Mouse (Mus musculus) midbrain, postnatal 0 days (tissue): ENCODE measurements at regions not wholly inside any gene's neighbourhood (a gene's known extent, or its start where the extent isn't known, plus 50 kb on each side); places are given as distances from the start of the nearest gene placed in this dataset.

Source experiments
- ATAC-seq: fragments of 200-750 bp; cut with Nextera tagmentation; 2 replicates; pipeline ENCODE4 v1.8.0; 2017; ENCODE audit warnings: moderate number of reproducible peaks, mild to moderate bottlenecking, moderate TSS enrichment, moderate library complexity; ENCODE audit not compliant: low FRiP score
- DNase-seq: peaks from one replicate; pipeline ENCODE4 v3.0.0-alpha.2; 2015; ENCODE audit warnings: low spot score
- H3K27ac ChIP-seq: fragments of 300-500 bp; sonication (generic); 2 replicates; pipeline ENCODE4 v1.5.1; 2014; ENCODE audit warnings: low read depth, mild to moderate bottlenecking, low read length, mixed read lengths
- H3K27me3 ChIP-seq: fragments of 300-500 bp; sonication (generic); 2 replicates; pipeline ENCODE4 v1.6.1; 2014; ENCODE audit warnings: low read length, control low read depth, mixed read lengths; ENCODE audit not compliant: insufficient read depth
- H3K36me3 ChIP-seq: fragments of 300-500 bp; sonication (generic); 2 replicates; pipeline ENCODE4 v1.6.1; 2014; ENCODE audit warnings: low read length, control low read depth, mixed read lengths; ENCODE audit not compliant: insufficient read depth
- H3K4me1 ChIP-seq: fragments of 300-500 bp; sonication (generic); 2 replicates; pipeline ENCODE4 v1.6.1; 2014; ENCODE audit warnings: mild to moderate bottlenecking, control low read depth, antibody characterized with exemption, low read length, mixed read lengths; ENCODE audit not compliant: insufficient read depth
- H3K4me2 ChIP-seq: fragments of 300-500 bp; sonication (generic); 2 replicates; pipeline ENCODE4 v1.6.1; 2014; ENCODE audit warnings: low read depth, mild to moderate bottlenecking, low read length, mixed read lengths; ENCODE audit not compliant: poor library complexity, severe bottlenecking
- H3K4me3 ChIP-seq: fragments of 300-500 bp; sonication (generic); 2 replicates; pipeline ENCODE4 v1.5.1; 2014; ENCODE audit warnings: low read depth, mild to moderate bottlenecking, low read length, moderate library complexity
- H3K9ac ChIP-seq: fragments of 300-500 bp; sonication (generic); replicated peaks from 2 replicates; pipeline ENCODE4 v1.6.1; 2014; ENCODE audit warnings: mild to moderate bottlenecking, low read length, moderate library complexity, mixed read lengths; ENCODE audit not compliant: poor library complexity, severe bottlenecking
- H3K9me3 ChIP-seq: fragments of 300-500 bp; sonication (generic); 2 replicates; pipeline ENCODE4 v1.6.1; 2016; ENCODE audit warnings: low read length, control low read depth
- CTCF ChIP-seq: IDR thresholded peaks from 2 replicates; pipeline ENCODE4 v1.5.1; 2016; ENCODE audit warnings: antibody characterized with exemption, mild to moderate bottlenecking
- WGBS: fragments of 180-500 bp; shearing (Covaris S2); extraction: QIAGEN DNeasy Blood & Tissue Kit; methylation state at CpG from one replicate; pipeline ENCODE4 v1.1.7; 2014; 5-methylcytosine and 5-hydroxymethylcytosine counted together

GRCm38 (mm10) chr14:102925769-102926443 is 56.5 kb downstream of the Kctd12 start:
- H3K9ac ChIP-seq: no peak overlapping the region
- no peak overlapping the region for H3K4me3 ChIP-seq
- TF ChIP-seq CTCF: no peak
- H3K27me3 ChIP-seq: no peaks in the 10 kb centered on the region
- no peak overlapping the region for H3K4me2 ChIP-seq
- ATAC-seq: peak; percentile 69
- H3K9me3 ChIP-seq: no peaks in the 10 kb centered on the region
- no peaks in the 10 kb centered on the region for H3K4me1 ChIP-seq
- H3K36me3 ChIP-seq: no peaks in the 10 kb centered on the region
- DNase-seq: peak; percentile 72
- H3K27ac ChIP-seq: no peak overlapping the region
- WGBS: 80% methylated on average over 6 of the region's 6 CpGs

DNA sequence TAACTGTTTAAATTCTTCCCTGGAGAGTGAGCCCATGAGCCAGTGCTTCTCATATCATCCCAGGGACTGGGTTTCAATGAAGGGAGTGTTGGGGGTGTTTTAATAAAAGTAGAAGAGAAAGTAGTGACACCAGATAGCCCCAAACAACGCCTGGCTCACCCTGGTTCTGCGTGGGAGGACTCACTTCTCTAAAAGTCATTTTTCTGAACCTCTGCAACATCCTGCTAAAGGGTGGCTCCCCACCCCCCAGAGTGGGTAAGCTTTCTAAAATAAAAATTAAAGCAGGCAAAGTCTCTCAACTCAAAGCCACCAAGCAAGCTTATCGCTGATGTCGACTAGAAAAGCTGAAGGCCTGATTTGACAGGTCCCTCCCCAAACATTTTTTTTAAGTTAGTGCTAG is 57.8 kb downstream of the Kctd12 start:
- Histone ChIP-seq H3K27ac (no peak overlapping the region), H3K27me3 (no peaks in the 10 kb centered on the region), H3K9me3 (no peaks in the 10 kb centered on the region), H3K36me3 (no peaks in the 10 kb centered on the region), H3K4me1 (no peaks in the 10 kb centered on the region), H3K4me3 (no peak overlapping the region), H3K4me2 (no peak overlapping the region), H3K9ac (no peak overlapping the region)
- 86% methylated on average over 4 of the region's 4 CpGs for WGBS
- DNase-seq: no peak
- TF ChIP-seq CTCF: no peak
- ATAC-seq: no peak

DNA sequence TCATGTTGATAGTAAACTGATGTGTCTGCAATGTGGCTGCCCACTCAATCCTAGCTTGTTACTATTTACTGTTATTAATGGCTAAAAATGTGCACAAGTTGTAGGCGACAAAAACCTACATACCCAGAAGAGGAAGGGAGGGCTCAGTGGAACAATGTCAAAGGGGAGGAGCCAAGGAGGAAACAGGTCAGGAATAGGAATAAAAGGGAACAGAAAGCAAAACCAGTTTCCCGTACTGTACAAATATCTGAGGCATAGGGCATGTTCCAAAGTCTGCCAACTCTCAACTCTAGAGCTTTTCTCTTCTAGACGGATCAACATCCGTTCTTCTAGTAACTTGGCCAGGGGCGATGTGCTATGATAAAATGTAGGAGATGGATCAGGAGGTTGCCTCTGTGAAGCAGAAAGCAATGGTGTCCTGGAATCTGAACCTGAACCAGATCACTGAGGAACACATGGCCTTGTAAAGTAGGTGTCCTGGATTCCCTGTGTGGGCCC is 59.9 kb downstream of the Kctd12 start:
- no peak for TF ChIP-seq CTCF
- Histone ChIP-seq H3K27me3 (no peaks in the 10 kb centered on the region), H3K4me1 (no peaks in the 10 kb centered on the region), H3K9me3 (no peaks in the 10 kb centered on the region), H3K4me3 (no peak overlapping the region), H3K27ac (no peak overlapping the region), H3K36me3 (no peaks in the 10 kb centered on the region), H3K9ac (no peak overlapping the region), H3K4me2 (no peak overlapping the region)
- DNase-seq (no peak), ATAC-seq (no peak)
- WGBS: 91% methylated on average over 5 of the region's 5 CpGs

DNA sequence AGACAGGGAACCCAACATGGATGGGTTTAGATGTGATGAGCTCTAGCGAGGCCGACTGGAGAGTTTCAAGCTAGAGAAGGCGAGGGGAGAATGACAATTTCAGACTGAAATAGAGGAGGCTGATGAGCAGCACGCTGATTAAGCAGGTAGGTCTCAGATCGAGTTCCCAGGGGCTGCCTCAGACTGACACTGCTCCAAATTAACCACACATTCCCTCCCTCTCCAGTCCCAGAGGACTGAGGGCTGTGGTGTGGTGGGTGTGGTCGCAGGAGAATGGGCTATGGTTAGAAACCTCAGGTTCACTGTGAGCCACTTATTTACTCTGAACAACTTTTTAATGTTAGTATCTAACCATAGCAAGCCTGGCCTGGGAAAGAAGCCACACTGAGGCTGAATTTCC is 62.0 kb downstream of the Kctd12 start:
- no peaks in the 10 kb centered on the region for H3K36me3 ChIP-seq
- H3K4me1 ChIP-seq: no peaks in the 10 kb centered on the region
- WGBS: 82% methylated on average over 6 of the region's 6 CpGs
- H3K27ac ChIP-seq: no peak overlapping the region
- H3K4me3 ChIP-seq: no peak overlapping the region
- no peak overlapping the region for H3K9ac ChIP-seq
- no peaks in the 10 kb centered on the region for H3K27me3 ChIP-seq
- H3K9me3 ChIP-seq: no peaks in the 10 kb centered on the region
- no peak overlapping the region for H3K4me2 ChIP-seq
- ATAC-seq: no peak
- DNase-seq: no peak
- TF ChIP-seq CTCF: no peak

DNA sequence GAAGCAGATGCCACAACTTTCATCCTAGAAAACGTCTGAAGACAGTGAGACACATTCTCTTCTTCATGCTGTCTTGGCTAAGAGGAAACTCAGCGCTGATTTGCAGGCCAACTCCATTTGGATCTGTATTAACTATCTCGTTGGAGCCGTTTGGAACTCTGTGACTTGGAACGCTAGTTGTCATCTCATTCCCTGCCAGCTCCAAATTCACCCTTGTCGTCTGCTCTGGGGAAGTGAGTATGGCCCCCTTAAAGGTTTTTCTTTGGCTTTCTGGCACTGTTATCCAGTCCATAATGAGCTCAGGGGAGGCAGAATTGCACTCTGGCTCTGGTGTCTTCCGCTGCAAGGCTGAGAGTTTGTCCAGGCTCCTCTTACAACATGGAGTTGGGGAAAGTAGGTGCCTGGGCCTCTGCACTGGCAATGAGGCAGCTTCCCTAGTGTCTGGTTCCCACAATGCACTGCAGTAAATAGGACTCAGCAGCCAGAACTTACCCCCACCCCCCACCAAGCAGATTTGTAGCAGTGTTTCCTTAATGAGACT is 63.1 kb downstream of the Kctd12 start:
- 79% methylated on average over 7 of the region's 7 CpGs for WGBS

DNA sequence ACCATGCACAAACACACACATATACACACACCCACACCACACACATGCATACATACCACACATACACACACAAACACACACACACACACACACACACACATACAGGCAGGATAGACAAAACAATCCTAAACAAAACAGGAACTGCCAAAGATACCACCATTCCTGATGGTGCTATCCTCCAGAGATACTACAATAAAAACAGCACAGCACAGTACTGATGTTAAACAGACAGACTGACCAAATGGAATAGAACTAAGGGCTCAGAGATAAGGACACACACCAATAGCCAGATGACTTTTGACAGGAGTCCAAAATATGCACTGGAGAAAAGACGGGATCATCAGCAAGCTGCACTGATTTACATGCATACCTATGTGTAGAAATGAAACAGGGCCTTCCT is 64.5 kb downstream of the Kctd12 start:
- no peak for TF ChIP-seq CTCF
- Histone ChIP-seq H3K27me3 (no peaks in the 10 kb centered on the region), H3K4me1 (no peaks in the 10 kb centered on the region), H3K4me2 (no peak overlapping the region), H3K9me3 (no peaks in the 10 kb centered on the region), H3K27ac (no peak overlapping the region), H3K36me3 (no peaks in the 10 kb centered on the region), H3K9ac (no peak overlapping the region), H3K4me3 (no peak overlapping the region)
- DNase-seq: no peak
- ATAC-seq: no peak
- WGBS: 91% methylated on average over 1 of the region's 1 CpGs

More for the DNA sequence above, 63.1 kb downstream of the Kctd12 start:
- H3K4me2 ChIP-seq: no peak overlapping the region
- no peak for TF ChIP-seq CTCF
- ATAC-seq (no peak), DNase-seq (peak; percentile 20)
- H3K9ac ChIP-seq: no peak overlapping the region
- no peak overlapping the region for H3K4me3 ChIP-seq
- no peak overlapping the region for H3K27ac ChIP-seq
- no peaks in the 10 kb centered on the region for H3K36me3 ChIP-seq
- no peaks in the 10 kb centered on the region for H3K9me3 ChIP-seq
- H3K4me1 ChIP-seq: no peaks in the 10 kb centered on the region
- no peaks in the 10 kb centered on the region for H3K27me3 ChIP-seq
